In genomic region chr9:66349144-66349859, GRCm38 (mm10) we compare ENCODE assay signal across 8 mouse cellular contexts. TPM values are rescaled to one million over a fixed set of nuclear protein-coding genes. Genes with fewer than 3 reads are reported as not detected.
DNase-seq lines count a peak whose midpoint lies in the region; ATAC-seq and TF ChIP-seq lines count a peak whose summit lies in the region.

No protein-coding gene starts in this region.

- H3K4me3 ChIP-seq in gastrocnemius, adult 2 months, result peak overlapping the region; percentile 85
- H3K4me3 ChIP-seq in E14TG2a.4 (replicated peaks; ENCODE audit: low read length), result peak overlapping the region; percentile 100
- peak overlapping the region; percentile 64 for H3K4me3 ChIP-seq in forebrain, embryonic 15.5 days
- peak overlapping the region; percentile 90 to 100 for H3K4me3 ChIP-seq in liver, embryonic 14.5 days (ENCODE audit: insufficient read depth in 1 of 2, low read depth in 2 of 2, low read length in 2 of 2)

- H3K9me3 ChIP-seq in E14TG2a.4 (ENCODE audit: low read length), result no peaks in the 10 kb centered on the region
- H3K9me3 ChIP-seq in forebrain, embryonic 15.5 days, result no peaks in the 10 kb centered on the region
- no peaks in the 10 kb centered on the region for H3K9me3 ChIP-seq in liver, embryonic 14.5 days (ENCODE audit: control insufficient read depth, low read length)

- 34% methylated on average over 8 of the region's 8 CpGs for WGBS in forebrain, embryonic 15.5 days
- WGBS in liver, embryonic 14.5 days (ENCODE audit: insufficient replicate concordance), result 13% methylated on average over 8 of the region's 8 CpGs

- no peak for TF ChIP-seq EP300 in liver, embryonic 14.5 days (IDR thresholded peaks at IDR 0.05; ENCODE audit: low read depth)

- ATAC-seq in forebrain, embryonic 15.5 days (replicated peaks), result no peak; the same call in 1 of the 2 replicates
- ATAC-seq in liver, embryonic 14.5 days (ENCODE audit: insufficient read depth), result peak; percentile 55
- no peak for ATAC-seq in inflammation-experienced regulatory T-cells, adult 6 months

- H3K9ac ChIP-seq in forebrain, embryonic 15.5 days (replicated peaks), result peak overlapping the region; percentile 85
- H3K9ac ChIP-seq in liver, embryonic 14.5 days (replicated peaks), result peak overlapping the region; percentile 98

- peaks cover 10% of the 10 kb centered on the region for H3K4me1 ChIP-seq in E14TG2a.4 (replicated peaks; ENCODE audit: low read depth, low read length)
- H3K4me1 ChIP-seq in forebrain, embryonic 15.5 days, result peaks cover 25% of the 10 kb centered on the region
- peaks cover 42% of the 10 kb centered on the region in 2 experiments for H3K4me1 ChIP-seq in liver, embryonic 14.5 days (replicated peaks; ENCODE audit: control insufficient read depth in 2 of 2, insufficient read depth in 2 of 2, low read length in 1 of 2)

- no peaks in the 10 kb centered on the region for H3K36me3 ChIP-seq in E14TG2a.4 (ENCODE audit: insufficient read depth, low read length)
- H3K36me3 ChIP-seq in forebrain, embryonic 15.5 days, result no peaks in the 10 kb centered on the region
- no peaks in the 10 kb centered on the region for H3K36me3 ChIP-seq in liver, embryonic 14.5 days (replicated peaks; ENCODE audit: control insufficient read depth, insufficient read depth, low read depth)

- peaks cover 3% of the 10 kb centered on the region; the same call in 1 of the 2 replicates for H3K27me3 ChIP-seq in E14TG2a.4 (ENCODE audit: insufficient read depth, low read length)
- H3K27me3 ChIP-seq in forebrain, embryonic 15.5 days, result no peaks in the 10 kb centered on the region
- H3K27me3 ChIP-seq in liver, embryonic 14.5 days (ENCODE audit: control insufficient read depth, insufficient read depth, low read length), result no peaks in the 10 kb centered on the region

- DNase-seq in gastrocnemius, adult 2 months, result no peak
- DNase-seq in gastrocnemius, adult 8-10 months (ENCODE audit: low spot score in 2 of 2), result no peak
- DNase-seq in liver, embryonic 14.5 days (ENCODE audit: low read depth in 3 of 3, low spot score in 3 of 3), result no peak
- no peak for DNase-seq in frontal cortex, postnatal 25 days (ENCODE audit: low spot score in 2 of 2)
- no peak for DNase-seq in gastrocnemius, adult 18-20 months (ENCODE audit: low spot score)

- intact Hi-C loops in gastrocnemius, adult 2 months (cut with DNase I), result no loop called here

- peak overlapping the region; percentile 96; the same call in 1 of the 2 replicates for H3K27ac ChIP-seq in gastrocnemius, adult 2 months
- H3K27ac ChIP-seq in forebrain, embryonic 15.5 days (replicated peaks), result peak overlapping the region; percentile 95
- H3K27ac ChIP-seq in liver, embryonic 14.5 days, result peak overlapping the region; percentile 100

- no peak for TF ChIP-seq CTCF in gastrocnemius, adult 2 months (IDR thresholded peaks at IDR 0.05)
- no peak for TF ChIP-seq CTCF in E14TG2a.4 (conservative IDR thresholded peaks at IDR 0.05; ENCODE audit: low read length)
- no peak for TF ChIP-seq CTCF in liver, embryonic 14.5 days (IDR thresholded peaks at IDR 0.05; ENCODE audit: low read depth)

- peak overlapping the region; percentile 78 for H3K4me2 ChIP-seq in forebrain, embryonic 15.5 days (replicated peaks)
- peak overlapping the region; percentile 71 for H3K4me2 ChIP-seq in liver, embryonic 14.5 days (ENCODE audit: low read depth)

RNA-seq across cellular contexts. Expression of gene Herc1, which starts 0.9 kb away (rescaled TPM):
- total RNA-seq in gastrocnemius, adult 2 months (2021), result 10 to 100 TPM; 33.7 to 38.4 TPM
- total RNA-seq in gastrocnemius, adult 8-10 months (2022), result 10 to 100 TPM; 31.0 to 42.2 (median 34.1) TPM
- 50.6 and 53.3 TPM in 2 replicates for polyA plus RNA-seq in forebrain, embryonic 15.5 days (2015; fragmentation: Nextera tagmentation; extraction: Ambion mirVana)
- polyA plus RNA-seq in liver, embryonic 14.5 days (2012; rRNA removed), result 18.8 and 23.9 TPM in 2 replicates
- polyA plus RNA-seq in liver, embryonic 14.5 days (2014; fragmentation: Nextera tagmentation; extraction: Ambion mirVana), result 25.0 and 25.7 TPM in 2 replicates
- 10 to 100 TPM; 30.3 to 31.0 TPM for total RNA-seq in gastrocnemius, adult 18-20 months (2021)
- polyA plus RNA-seq in inflammation-experienced regulatory T-cells, adult 6 months (2017; shearing (Covaris generic)), result 10 to 100 TPM; 24.2 to 48.4 (median 41.9) TPM
